Mouse (Mus musculus): ENCODE measurements around the gene Atg9a.

- TF ChIP-seq CTCF (IDR thresholded peaks at IDR 0.05; ENCODE audit: low read depth, low read length) (no peak), EP300 (IDR thresholded peaks at IDR 0.05; ENCODE audit: insufficient read depth, low read depth, low read length) (no peak), POLR2A (IDR thresholded peaks at IDR 0.05; ENCODE audit: insufficient read depth, low read length) (no peak)
Measured at GRCm38 (mm10) chr1:75226138-75226537, 34.1 kb upstream of the Atg9a start.

All from ES-Bruce4 (cell line).